Mouse (Mus musculus) olfactory bulb, adult 2 months (tissue): ENCODE measurements at regions not wholly inside any gene's neighbourhood (a gene's known extent, or its start where the extent isn't known, plus 50 kb on each side); places are given as distances from the start of the nearest gene placed in this dataset.

Source experiments
- CTCF ChIP-seq: fragments of 200-500 bp; IDR thresholded peaks from 2 replicates; pipeline ENCODE4 v1.5.1; 2012; ENCODE audit warnings: low read depth, mild to moderate bottlenecking, low read length, moderate library complexity; ENCODE audit not compliant: insufficient read depth
- POLR2A ChIP-seq: fragments of 200-500 bp; IDR thresholded peaks from 2 replicates; pipeline ENCODE4 v1.6.1; 2012; ENCODE audit warnings: mild to moderate bottlenecking, low read depth, low read length, moderate library complexity; ENCODE audit not compliant: insufficient read depth

- no peak for TF ChIP-seq CTCF
- no peak for TF ChIP-seq POLR2A
Measured at GRCm38 (mm10) chr15:62885331-62885730, 959.6 kb downstream of the Gsdmc2 start.
